Mouse (Mus musculus): Measurements from ENCODE around the gene Gm10320.

Gene Gm10320

GRCm38 (mm10) chr13:98502813-98503341 is 11.1 kb upstream of the Gm10320 start:
- no peak for DNase-seq (ENCODE audit: low spot score)

DNA sequence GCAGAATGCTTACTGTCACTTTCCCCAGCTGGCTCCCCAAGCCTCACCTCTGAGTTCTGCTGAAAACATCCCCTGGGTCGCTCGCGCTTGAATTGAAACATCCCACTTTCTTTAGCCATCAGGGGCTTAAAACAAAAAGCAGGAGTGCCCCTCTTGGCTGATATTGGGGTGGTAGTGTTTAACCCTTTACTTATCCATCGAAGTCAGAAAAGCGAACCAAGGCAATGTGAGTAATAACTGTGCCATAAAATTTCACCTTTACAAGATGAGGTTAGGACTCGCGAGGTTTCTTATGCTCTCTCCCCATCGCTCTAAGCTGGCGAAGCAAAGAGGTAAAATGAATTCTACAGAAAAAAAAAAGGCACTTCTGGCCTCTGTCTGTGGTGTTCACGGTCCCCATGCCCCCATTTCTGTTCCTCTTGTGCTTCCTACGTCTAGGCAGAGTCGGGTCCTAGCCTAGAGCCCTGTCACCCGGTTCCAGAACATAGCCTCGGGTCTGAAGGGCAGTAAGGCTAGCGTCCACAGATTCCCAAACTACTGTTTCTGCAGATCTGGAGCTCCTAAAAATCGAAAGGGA is 10.5 kb upstream of the Gm10320 start:
- no peak for DNase-seq (ENCODE audit: low spot score)

DNA sequence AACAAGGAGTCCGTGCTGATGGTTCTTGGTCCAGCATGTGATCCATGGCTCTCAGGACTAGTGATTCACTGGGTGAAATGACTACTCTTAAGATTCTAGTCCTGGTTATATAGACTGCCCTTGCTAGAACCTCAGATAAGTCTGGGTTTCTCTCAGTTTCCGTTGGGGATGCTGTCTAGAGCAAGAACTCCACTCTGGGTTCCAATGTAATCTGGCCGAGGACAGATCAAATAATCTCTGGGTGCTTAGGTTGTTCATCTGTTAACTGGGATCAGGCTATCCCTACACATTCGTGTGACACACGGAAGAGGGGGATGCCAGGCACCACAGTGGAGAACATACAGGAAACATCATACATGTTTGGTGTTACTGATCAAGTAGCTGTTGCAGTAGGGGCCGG is 9.5 kb upstream of the Gm10320 start:
- no peak for DNase-seq (ENCODE audit: low spot score)

GRCm38 (mm10) chr13:98500471-98501125 is 8.8 kb upstream of the Gm10320 start:
- DNase-seq (ENCODE audit: low spot score), result no peak

GRCm38 (mm10) chr13:98498561-98498960 is 6.8 kb upstream of the Gm10320 start:
- DNase-seq (ENCODE audit: low spot score), result no peak

- DNase-seq (ENCODE audit: low spot score), result no peak
These were observed 6.3 kb upstream of the Gm10320 start for GRCm38 (mm10) chr13:98498080-98498479.

DNA sequence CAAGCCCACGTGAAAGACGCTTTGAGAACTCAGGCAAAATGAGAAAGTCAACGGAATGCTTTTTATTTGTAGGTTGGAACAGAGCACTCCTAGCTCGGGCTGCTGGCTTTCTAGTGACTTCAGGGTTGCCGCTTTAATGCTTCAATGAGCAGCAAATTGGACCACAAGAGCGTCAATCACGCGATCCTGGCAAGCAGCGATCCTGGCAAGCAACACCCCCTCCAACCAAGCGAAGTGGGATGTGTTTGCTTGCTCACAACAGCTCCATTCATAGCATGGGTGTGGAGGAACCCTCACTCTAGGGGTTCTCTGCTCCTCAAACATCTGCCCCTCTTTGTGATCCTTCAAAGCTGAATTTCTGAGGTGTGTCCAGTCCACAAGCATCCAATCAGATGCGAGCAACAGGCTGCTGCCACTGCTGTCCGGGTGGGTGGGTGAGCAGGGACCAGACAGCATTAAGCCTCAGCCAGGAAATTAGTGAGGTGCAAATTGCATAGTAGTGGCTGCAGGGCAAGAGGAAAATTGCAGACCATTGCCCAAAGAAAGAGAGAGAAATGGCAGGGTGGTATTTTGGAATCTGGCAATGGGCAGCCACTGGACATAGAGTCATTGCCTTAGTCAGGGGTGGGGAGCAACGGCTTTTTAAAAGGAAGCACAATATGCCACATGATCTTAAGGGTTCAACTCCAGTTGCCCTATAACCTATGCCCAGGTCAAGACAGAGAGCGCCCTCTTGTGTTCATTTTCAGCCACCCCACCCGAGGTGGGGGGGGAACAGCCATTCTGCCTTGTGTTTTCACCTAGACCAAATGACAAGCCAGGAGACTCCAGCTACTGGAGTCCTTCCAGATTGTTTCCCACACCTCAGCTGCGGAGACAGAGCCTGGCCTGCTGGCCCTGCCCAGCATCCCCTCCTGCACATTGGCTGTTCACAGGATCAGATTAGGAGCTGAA is 5.4 kb upstream of the Gm10320 start:
- DNase-seq (ENCODE audit: low spot score), result no peak

DNA sequence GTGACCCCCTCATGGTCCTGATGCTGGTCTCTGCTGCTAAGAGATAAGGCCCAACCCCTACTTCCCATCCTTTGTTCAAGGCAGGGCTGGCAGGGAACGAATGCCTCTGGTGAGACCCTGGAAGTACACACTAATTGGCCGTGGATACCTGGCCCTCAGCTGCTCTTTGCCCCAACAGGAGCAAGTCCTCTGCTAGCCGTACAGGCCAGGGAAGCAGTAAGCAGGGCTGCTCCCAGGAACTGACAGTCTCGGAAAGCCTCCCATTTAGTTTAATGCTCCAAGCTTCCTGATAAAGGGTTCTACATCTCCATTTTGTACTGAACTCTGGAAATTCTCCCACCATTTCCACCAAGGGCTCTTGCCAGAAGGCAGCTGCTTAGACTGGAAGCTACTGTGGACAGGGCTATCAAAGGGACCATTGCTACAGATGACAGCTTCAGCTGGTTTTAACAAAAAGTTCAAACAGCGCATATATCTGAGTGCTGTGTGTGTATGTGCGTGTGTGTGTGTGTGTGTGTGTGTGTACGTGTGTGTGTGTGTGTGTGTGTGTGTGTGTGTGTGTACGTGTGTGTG is 2.8 kb upstream of the Gm10320 start:
- no peak for DNase-seq (ENCODE audit: low spot score)

DNA sequence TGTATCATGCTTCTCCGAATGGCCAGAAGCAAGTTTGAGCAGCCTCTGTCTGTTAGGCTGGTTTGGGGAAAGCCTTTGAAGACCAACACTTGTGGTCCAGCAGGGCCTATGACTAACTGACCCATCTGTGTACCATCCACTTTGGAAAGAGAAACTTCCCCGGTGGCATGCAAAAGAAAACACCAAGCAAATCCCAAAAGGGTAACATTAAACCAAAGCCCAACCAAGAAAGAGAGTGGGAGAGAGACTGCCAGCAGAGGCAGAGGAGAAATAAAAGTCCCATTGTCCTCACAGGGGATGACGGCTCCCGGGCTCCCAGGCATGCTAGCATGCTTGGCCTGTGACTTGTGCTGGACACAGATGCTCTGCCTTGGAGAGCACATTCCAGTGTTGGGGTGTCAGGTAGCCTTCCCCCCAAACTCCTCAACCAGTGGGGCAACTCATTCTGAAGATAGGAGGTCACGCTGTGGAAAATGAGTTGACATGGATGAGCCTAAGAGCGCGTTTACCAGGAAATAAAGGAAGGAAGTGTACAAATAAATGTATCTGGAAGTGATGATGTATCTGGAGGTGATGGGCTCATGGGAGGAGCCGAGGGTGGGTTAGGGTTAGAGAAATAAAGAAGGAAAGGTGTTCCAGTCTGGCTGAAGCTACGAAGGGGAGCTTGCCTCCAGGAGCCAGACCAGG is 911 bp upstream of the Gm10320 start:
- DNase-seq (ENCODE audit: low spot score), result no peak

DNA sequence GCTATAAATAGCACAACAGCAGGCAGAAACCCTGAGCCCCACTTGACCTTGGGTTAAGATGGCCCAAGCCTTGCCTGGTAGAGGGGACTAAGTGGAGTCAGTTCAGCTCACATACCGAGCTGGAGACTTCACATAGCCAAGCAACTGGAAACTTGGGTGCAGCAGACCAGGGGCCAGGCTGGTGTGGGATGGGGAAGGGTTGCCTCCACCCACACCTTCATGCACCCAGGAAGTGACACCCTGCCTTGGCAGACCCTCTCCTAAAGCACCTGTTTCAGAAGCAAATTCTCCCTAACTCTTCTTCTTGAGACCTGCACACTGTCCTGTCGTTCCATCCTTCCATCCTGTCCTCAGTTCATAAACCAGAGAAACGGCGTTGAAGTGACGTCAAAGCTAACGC is 5.1 kb downstream of the Gm10320 start:
- DNase-seq (ENCODE audit: low spot score), result no peak

GRCm38 (mm10) chr13:98486161-98486560 is 5.6 kb downstream of the Gm10320 start:
- DNase-seq (ENCODE audit: low spot score), result no peak

DNA sequence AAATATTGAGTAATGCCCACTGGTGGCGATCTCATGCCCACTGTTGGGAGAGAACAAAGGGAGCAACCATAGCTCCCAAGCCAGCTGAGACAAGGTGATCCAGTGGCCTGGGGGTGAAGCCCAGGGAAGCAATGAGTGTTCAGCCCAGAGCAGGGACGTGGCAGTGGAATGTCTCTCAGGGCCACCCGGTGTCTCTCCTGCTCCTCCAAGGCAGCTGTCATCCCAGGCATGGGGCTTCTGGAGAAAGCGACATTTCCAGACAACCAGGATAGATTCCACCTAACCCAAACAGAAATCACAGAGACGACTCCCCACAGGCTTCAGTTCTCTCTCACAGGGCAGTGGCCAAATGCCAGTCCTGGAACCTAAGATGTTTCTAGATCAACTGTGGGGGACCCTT is 6.4 kb downstream of the Gm10320 start:
- DNase-seq (ENCODE audit: low spot score), result no peak

DNA sequence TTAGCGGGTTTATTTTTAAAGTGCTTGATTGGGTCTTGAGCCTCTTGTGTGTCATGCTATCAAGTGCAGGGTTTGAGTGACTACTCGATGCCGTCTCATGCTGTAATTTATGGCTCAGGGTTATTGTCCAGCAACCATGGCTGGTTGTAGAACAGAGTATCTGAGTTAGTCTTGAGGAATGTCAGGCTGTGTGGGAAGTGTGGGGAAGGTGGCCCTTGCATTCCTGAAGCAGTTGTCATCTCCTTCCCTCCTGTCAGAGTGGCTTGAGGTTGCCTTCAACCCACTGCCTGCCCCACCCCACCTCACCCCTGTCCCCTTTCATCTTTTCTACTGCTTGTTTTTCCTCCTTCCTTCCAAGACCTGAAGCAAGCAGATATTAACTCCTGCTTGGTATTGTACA is 13.8 kb downstream of the Gm10320 start:
- DNase-seq (ENCODE audit: low spot score), result no peak

GRCm38 (mm10) chr13:98476839-98477495 is 14.8 kb downstream of the Gm10320 start:
- DNase-seq (ENCODE audit: low spot score), result no peak

DNA sequence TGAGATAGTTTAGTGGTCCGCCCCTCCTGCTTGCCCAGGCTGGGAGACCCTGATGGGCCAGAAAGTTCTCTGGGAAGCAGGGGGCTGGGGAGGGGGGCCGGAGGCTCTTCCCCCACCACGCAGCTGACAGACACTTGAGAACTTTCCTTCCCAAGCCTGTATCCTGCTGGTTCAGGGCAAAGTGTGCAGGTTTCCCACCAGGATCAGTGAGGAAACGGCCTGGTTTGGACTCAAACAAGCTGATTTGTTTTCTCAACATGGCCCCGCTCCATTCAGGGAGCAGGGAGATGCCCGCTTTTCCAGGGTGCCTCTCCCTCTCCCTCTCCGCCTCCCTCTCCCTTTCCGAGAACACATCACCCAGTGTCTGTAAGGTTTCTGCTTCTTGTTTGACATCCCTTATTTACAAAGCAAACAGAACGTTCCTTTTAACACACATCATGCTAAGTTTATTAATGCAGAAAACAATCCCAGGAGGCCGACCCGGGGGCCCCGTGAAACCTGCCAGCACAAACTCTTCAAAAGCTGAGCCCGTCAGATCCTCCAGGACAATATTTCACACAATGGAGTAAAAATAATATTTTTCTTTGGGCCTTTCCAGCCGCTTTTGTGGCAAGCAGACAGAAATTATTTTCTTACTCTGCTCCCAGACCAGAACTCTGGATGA is 15.5 kb downstream of the Gm10320 start:
- DNase-seq (ENCODE audit: low spot score), result no peak

DNA sequence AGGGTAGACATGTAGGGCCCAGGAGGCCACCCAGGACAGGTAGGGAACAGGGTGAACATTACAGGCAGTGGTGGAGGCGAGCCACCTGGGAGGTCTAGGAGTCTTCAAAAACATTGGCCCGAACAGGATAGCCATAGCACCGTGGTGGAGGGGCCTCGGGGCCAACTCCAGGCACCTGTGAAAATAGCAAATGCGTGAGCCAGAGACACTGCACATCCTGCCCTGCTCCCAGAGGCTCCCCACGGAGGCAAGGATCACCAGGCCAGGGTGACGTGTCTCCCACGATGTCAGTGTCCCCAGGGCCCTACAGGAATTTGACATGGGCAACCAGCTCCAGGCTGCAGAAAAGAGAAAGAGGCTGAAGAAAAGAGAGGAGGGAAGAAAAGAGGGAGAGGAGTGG is 16.1 kb downstream of the Gm10320 start:
- no peak for DNase-seq (ENCODE audit: low spot score)

DNA sequence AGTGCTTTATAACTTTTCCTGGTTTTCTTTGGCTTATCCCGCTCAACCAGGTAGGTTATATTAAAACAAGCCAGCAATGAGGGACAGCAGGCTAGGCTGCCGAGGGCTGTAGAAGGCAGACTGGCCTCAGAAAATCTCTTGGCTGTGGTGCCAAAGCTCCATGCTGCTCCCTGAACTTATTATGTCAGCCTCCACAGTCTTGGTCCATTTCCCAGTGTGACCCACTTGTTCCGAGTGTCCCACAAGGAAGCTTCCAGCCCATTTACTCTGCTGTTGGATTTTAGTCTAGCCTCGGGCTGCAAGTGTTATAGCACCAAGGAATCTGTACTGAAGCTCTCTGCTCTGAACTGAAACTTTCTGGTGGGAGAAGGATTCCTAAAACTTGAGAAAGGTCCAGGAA is 18.8 kb downstream of the Gm10320 start:
- no peak for DNase-seq (ENCODE audit: low spot score)

GRCm38 (mm10) chr13:98471756-98472155 is 20.0 kb downstream of the Gm10320 start:
- DNase-seq (ENCODE audit: low spot score), result no peak

GRCm38 (mm10) chr13:98470321-98470720 is 21.5 kb downstream of the Gm10320 start:
- DNase-seq (ENCODE audit: low spot score), result no peak

DNA sequence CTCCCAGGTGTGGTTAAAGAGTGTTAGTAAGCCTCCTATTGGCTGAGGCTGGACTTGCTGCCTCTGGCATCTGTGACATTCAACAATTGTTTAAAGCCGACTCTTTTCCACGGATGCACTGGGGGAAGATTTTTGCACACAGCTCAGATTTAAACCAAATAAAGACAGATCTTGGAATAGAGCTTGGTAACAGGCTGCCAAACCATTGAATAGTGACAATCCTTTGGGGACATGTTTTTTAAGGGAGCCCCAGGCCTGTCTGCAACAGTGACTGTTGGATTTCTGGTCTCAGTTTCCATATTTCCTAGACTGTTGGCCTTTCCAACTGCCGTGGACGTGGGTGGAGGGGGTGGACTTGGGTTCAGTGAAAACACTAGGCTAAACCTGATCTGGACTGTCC is 21.9 kb downstream of the Gm10320 start:
- no peak for DNase-seq (ENCODE audit: low spot score)

- no peak for DNase-seq (ENCODE audit: low spot score)
These were observed 30.3 kb downstream of the Gm10320 start for GRCm38 (mm10) chr13:98461467-98461866.
